Comparison of ENCODE assay signal across 8 mouse cellular contexts in the genomic region with DNA sequence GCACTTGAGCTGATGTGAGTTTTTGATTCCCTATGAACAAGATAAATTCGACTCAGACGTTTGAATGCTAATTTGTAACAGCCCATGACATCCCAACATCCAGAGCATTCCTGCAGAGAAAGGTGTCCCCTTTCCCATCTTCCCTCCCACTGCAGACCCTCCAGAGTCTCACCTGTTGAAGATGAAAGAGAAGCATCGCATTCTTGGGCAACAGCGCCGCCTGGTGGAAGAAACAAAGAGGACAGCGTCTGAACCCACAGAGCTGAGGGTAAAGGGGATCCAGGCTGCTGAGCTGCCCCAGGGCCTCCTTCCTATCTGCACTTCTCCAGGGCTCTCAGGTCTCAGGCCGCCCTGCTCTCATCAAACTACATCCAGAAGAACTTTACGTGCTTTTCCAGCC. TPM values are rescaled to one million over a fixed set of nuclear protein-coding genes. Genes with fewer than 3 reads are reported as not detected.
A peak's percentile ranks its signal among the peaks of the same experiment; 100 is the strongest.
DNase-seq lines count a peak whose midpoint lies in the region.
"Not testable (repeated sequence)": the region's sequence is repeated elsewhere in the genome, so short reads cannot be mapped to it uniquely, and the experiment has no call there.

No protein-coding gene starts in this region.

- H3K4me1 ChIP-seq in limb, embryonic 10.5 days: peaks cover 29% of the 10 kb centered on the region

- H3K9me3 ChIP-seq in limb, embryonic 10.5 days (replicated peaks): not testable (repeated sequence)

- not testable (repeated sequence) for H3K36me3 ChIP-seq in limb, embryonic 10.5 days

- 7% methylated on average over 8 of the region's 8 CpGs for WGBS in limb, embryonic 10.5 days

- H3K27ac ChIP-seq in limb, embryonic 10.5 days: not testable (repeated sequence)

- H3K27me3 ChIP-seq in limb, embryonic 10.5 days (ENCODE audit: low read depth, poor library complexity, severe bottlenecking): peaks cover 36% of the 10 kb centered on the region

- peak; percentile 66 for DNase-seq in T-cell, adult 2 months (ENCODE audit: low spot score)
- DNase-seq in cerebellum, postnatal 36 days: peak; percentile 74 to 82
- DNase-seq in gastrocnemius, postnatal 10 days: peak; percentile 60
- DNase-seq in induced T-regulatory cell, adult 2 months (ENCODE audit: low read depth): peak; percentile 90
- DNase-seq in limb, embryonic 10.5 days (ENCODE audit: low spot score): peak; percentile 76
- DNase-seq in lung, postnatal 36 days: peak; percentile 77
- DNase-seq in right cerebral cortex, adult 2 months (ENCODE audit: low spot score in 2 of 2): peak; percentile 44 to 55
- peak; percentile 77 to 79 for DNase-seq in thymus, postnatal 36 days

- H3K4me3 ChIP-seq in limb, embryonic 10.5 days: not testable (repeated sequence)

RNA-seq across cellular contexts. Expression of gene H2-K1, which starts 18.0 kb away (rescaled TPM):
- total RNA-seq in gastrocnemius, postnatal 10 days (2021): 10 to 100 TPM; 38.9 to 46.7 TPM
- polyA plus RNA-seq in limb, embryonic 10.5 days (2016; fragmentation: Nextera tagmentation; extraction: Ambion mirVana): 2.9 and 4.7 TPM in 2 replicates

RNA-seq across cellular contexts. Expression of gene Rps18, which starts 26.3 kb away (rescaled TPM):
- 100 to 1,000 TPM; 649 to 675 TPM for total RNA-seq in gastrocnemius, postnatal 10 days (2021)
- 1,605 and 1,760 TPM in 2 replicates for polyA plus RNA-seq in limb, embryonic 10.5 days (2016; fragmentation: Nextera tagmentation; extraction: Ambion mirVana)

RNA-seq across cellular contexts. Expression of gene Vps52, which starts 26.5 kb away (rescaled TPM):
- total RNA-seq in gastrocnemius, postnatal 10 days (2021): 10 to 100 TPM; 30.3 to 33.2 TPM
- 49.8 and 50.3 TPM in 2 replicates for polyA plus RNA-seq in limb, embryonic 10.5 days (2016; fragmentation: Nextera tagmentation; extraction: Ambion mirVana)

RNA-seq across cellular contexts. Expression of gene B3galt4, which starts 30.8 kb away (rescaled TPM):
- 1 to 10 TPM; 2.3 to 2.6 TPM for total RNA-seq in gastrocnemius, postnatal 10 days (2021)
- polyA plus RNA-seq in limb, embryonic 10.5 days (2016; fragmentation: Nextera tagmentation; extraction: Ambion mirVana): 2.9 and 3.9 TPM in 2 replicates

RNA-seq across cellular contexts. Expression of gene Wdr46, which starts 41.7 kb away (rescaled TPM):
- 10 to 100 TPM; 15.7 TPM for total RNA-seq in gastrocnemius, postnatal 10 days (2021)
- polyA plus RNA-seq in limb, embryonic 10.5 days (2016; fragmentation: Nextera tagmentation; extraction: Ambion mirVana): 61.7 and 78.2 TPM in 2 replicates
